Mouse (Mus musculus) megakaryocyte, embryonic 14.5 days (primary cell): ENCODE measurements around the gene Orai2.

Experiments
- FLI1 ChIP-seq: IDR thresholded peaks from 2 replicates; pipeline ENCODE4 v1.6.1; 2012; ENCODE audit warnings: low read length, inconsistent platforms, mixed read lengths
- GATA1 ChIP-seq: IDR thresholded peaks from 3 replicates; pipeline ENCODE4 v1.6.1; 2012; ENCODE audit warnings: mixed read lengths, low read length, inconsistent platforms, borderline replicate concordance

DNA sequence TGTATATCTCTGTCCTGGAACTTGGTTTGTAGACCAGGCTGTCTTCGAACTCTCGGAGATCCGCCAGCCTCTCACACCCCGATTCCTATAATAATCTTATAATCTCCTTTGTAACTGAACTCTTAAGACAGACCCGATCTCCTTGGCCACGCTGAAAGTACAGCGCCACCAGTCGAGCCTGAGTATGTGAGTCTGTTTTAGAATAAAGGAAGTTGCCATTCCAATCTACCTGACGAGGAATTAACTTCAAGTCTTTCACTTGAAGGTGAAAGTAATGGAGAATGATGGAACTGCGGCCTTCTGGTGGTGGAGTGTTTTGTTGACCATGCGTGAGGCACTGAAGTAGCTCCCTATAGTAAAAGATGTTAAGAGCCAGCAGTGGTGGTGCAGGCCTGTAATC is 29.0 kb upstream of the Orai2 start:
- TF ChIP-seq GATA1 (no peak), FLI1 (no peak)
